Mouse (Mus musculus) ES-E14 (cell line): Measurements from ENCODE around the gene Apopt1. TPM values are rescaled to one million over a fixed set of nuclear protein-coding genes. Genes with fewer than 3 reads are reported as not detected.

Source experiments
- DNase-seq: peaks from one replicate; pipeline ENCODE4 v3.0.0-alpha.2; 2013; ENCODE audit warnings: low read depth, low spot score
- H3K27ac ChIP-seq: 2 replicates; pipeline ENCODE4 v1.5.1; 2012; ENCODE audit warnings: low read depth, mild to moderate bottlenecking, low read length, moderate library complexity, mixed read lengths; ENCODE audit not compliant: poor library complexity, insufficient read depth, severe bottlenecking
- H3K36me3 ChIP-seq: 2 replicates; pipeline ENCODE4 v1.6.1; 2012; ENCODE audit warnings: mild to moderate bottlenecking, low read length, moderate library complexity, mixed read lengths; ENCODE audit not compliant: control insufficient read depth, poor library complexity, insufficient read depth, severe bottlenecking
- H3K4me1 ChIP-seq, 2 experiments: fragments of 150-350 bp in 1 of 2; sonication (generic) in 1 of 2; 2 replicates each; pipeline ENCODE4 v1.6.1; 2012; ENCODE audit warnings: low read length in 2 of 2, mild to moderate bottlenecking in 1 of 2, mixed read lengths in 1 of 2; ENCODE audit not compliant: control insufficient read depth in 2 of 2, insufficient read depth in 2 of 2, poor library complexity in 1 of 2
- H3K4me3 ChIP-seq, 2 experiments: fragments of 150-350 bp in 1 of 2; sonication (generic) in 1 of 2; 2 replicates each; pipeline ENCODE4 v1.5.1; 2012; ENCODE audit warnings: low read length in 2 of 2, low read depth in 1 of 2, mild to moderate bottlenecking in 1 of 2, mixed read lengths in 1 of 2; ENCODE audit not compliant: insufficient read depth in 1 of 2, poor library complexity in 1 of 2, severe bottlenecking in 1 of 2
- H3K9ac ChIP-seq: 2 replicates; pipeline ENCODE4 v1.6.1; 2012; ENCODE audit warnings: low read depth, mild to moderate bottlenecking, low read length, mixed read lengths; ENCODE audit not compliant: poor library complexity, insufficient read depth, severe bottlenecking
- H3K9me3 ChIP-seq: fragments of 150-350 bp; sonication (generic); 2 replicates; pipeline ENCODE4 v1.6.1; 2012; ENCODE audit warnings: low read depth, mild to moderate bottlenecking, low read length; ENCODE audit not compliant: control insufficient read depth, insufficient read depth
- CHD2 ChIP-seq: IDR thresholded peaks from 2 replicates; pipeline ENCODE4 v1.6.1; 2014; ENCODE audit warnings: mild to moderate bottlenecking, low read depth, low read length, inconsistent platforms
- HCFC1 ChIP-seq: IDR thresholded peaks from 2 replicates; pipeline ENCODE4 v1.6.1; 2012; ENCODE audit warnings: low read length, inconsistent platforms, borderline replicate concordance; ENCODE audit not compliant: insufficient read depth
- MAFK ChIP-seq: IDR thresholded peaks from 2 replicates; pipeline ENCODE4 v1.6.1; 2014; ENCODE audit warnings: mild to moderate bottlenecking, low read depth, low read length, inconsistent platforms; ENCODE audit not compliant: insufficient read depth
- ZC3H11A ChIP-seq: IDR thresholded peaks from 2 replicates; pipeline ENCODE4 v1.6.1; 2012; ENCODE audit warnings: low read depth, mild to moderate bottlenecking, inconsistent platforms, low read length, borderline replicate concordance
- ZNF384 ChIP-seq: IDR thresholded peaks from 2 replicates; pipeline ENCODE4 v1.6.1; 2012; ENCODE audit warnings: low read depth, low read length, inconsistent platforms
- in situ Hi-C, 2 experiments: fragments of 600-800 bp; cut with MboI; formaldehyde crosslinking; loops; one replicate each; pipeline ENCODE4 v1.15.1; 2025; ENCODE audit warnings: low sequenced_read_pairs in 2 of 2, inconsistent platforms in 1 of 2; ENCODE audit not compliant: unreplicated experiment in 2 of 2
- total RNA-seq: library from RNA; depleted of rRNA; stranded (reverse); fragments of 300-350 nt; gene quantifications from 2 replicates; pipeline ENCODE4 v1.2.3, GENCODE M21; 2012; rRNA removed

Apopt1 gene
- total RNA-seq, result 14.4 and 15.2 TPM in 2 replicates

- TF ChIP-seq ZC3H11A (no peak), HCFC1 (peak; percentile 71; the same call in 1 of the 2 replicates), ZNF384 (no peak), CHD2 (no peak)
- peaks cover 0 to 18% of the 10 kb centered on the region in 2 experiments; a peak in 3 of 4 replicates for H3K4me1 ChIP-seq
- H3K9me3 ChIP-seq, result no peaks in the 10 kb centered on the region
- H3K9ac ChIP-seq, result peak within 1 kb of the TSS; percentile 86
- in situ Hi-C loops, result no loop called here
- H3K4me3 ChIP-seq, result peak within 1 kb of the TSS; percentile 84 to 93
- DNase-seq, result peak; percentile 66
- peaks cover 12% of the 10 kb centered on the region for H3K36me3 ChIP-seq
- peak within 1 kb of the TSS; percentile 17; the same call in 1 of the 2 replicates for H3K27ac ChIP-seq
Measured at GRCm38 (mm10) chr12:111713004-111713651, at the start of gene Apopt1, which contains the start of gene Bag5. Gene Apopt1, plus strand, starts transcription at chr12:111713261. Gene Bag5, minus strand, starts transcription at chr12:111713257.

- peak overlapping the region; percentile 64; the same call in 1 of the 2 replicates for H3K27ac ChIP-seq
- H3K4me1 ChIP-seq, result peaks cover 8 to 20% of the 10 kb centered on the region in 2 experiments
- H3K36me3 ChIP-seq, result peaks cover 3% of the 10 kb centered on the region; the same call in 1 of the 2 replicates
- in situ Hi-C loops, result no loop called here
- H3K9ac ChIP-seq, result peak overlapping the region; percentile 45; the same call in 1 of the 2 replicates
- H3K9me3 ChIP-seq, result no peaks in the 10 kb centered on the region
- peak overlapping the region; percentile 15 to 26; a peak in 3 of 4 replicates for H3K4me3 ChIP-seq
- no peak for DNase-seq
- no peak for TF ChIP-seq CHD2
- no peak for TF ChIP-seq MAFK
- TF ChIP-seq ZC3H11A, result no peak
- TF ChIP-seq ZNF384, result no peak
- TF ChIP-seq HCFC1, result no peak
Measured at GRCm38 (mm10) chr12:111664144-111664634, 48.9 kb upstream of the Apopt1 start.

GRCm38 (mm10) chr12:111665041-111665880 lies 47.8 kb upstream of the Apopt1 start:
- no peak for DNase-seq
- no peaks in the 10 kb centered on the region for H3K9me3 ChIP-seq
- H3K9ac ChIP-seq, result no peak overlapping the region
- no peak overlapping the region for H3K27ac ChIP-seq
- H3K4me1 ChIP-seq, result peaks cover 8 to 22% of the 10 kb centered on the region in 2 experiments
- H3K36me3 ChIP-seq, result peaks cover 14% of the 10 kb centered on the region
- in situ Hi-C loops, result no loop called here
- no peak overlapping the region for H3K4me3 ChIP-seq
- TF ChIP-seq ZC3H11A (no peak), ZNF384 (no peak), MAFK (no peak)

- no peaks in the 10 kb centered on the region for H3K9me3 ChIP-seq
- in situ Hi-C loops, result no loop called here
- no peak overlapping the region for H3K9ac ChIP-seq
- TF ChIP-seq MAFK (no peak), ZC3H11A (no peak), HCFC1 (no peak)
- H3K36me3 ChIP-seq, result peaks cover 25% of the 10 kb centered on the region
- H3K27ac ChIP-seq, result no peak overlapping the region
- no peak for DNase-seq
- H3K4me3 ChIP-seq, result no peak overlapping the region
- peaks cover 5 to 16% of the 10 kb centered on the region in 2 experiments; a peak in 3 of 4 replicates for H3K4me1 ChIP-seq
Measured at GRCm38 (mm10) chr12:111666380-111666779, 46.7 kb upstream of the Apopt1 start.
